Mouse (Mus musculus): ENCODE results near the gene Kif1a. TPM values are rescaled to one million over a fixed set of nuclear protein-coding genes. Genes with fewer than 3 reads are reported as not detected.

Kif1a gene
- total RNA-seq (2015; ENCODE audit: low replicate concordance) (not detected in 2 replicates), total RNA-seq (2017; ENCODE audit: low replicate concordance) (under 0.01 TPM in 1 of 2 replicates, not detected in the other)

GRCm38 (mm10) chr1:93101571-93102061 lies at the start of gene Kif1a:
Kif1a (minus strand) TSS chr1:93101951.
- no peak for ATAC-seq (replicated peaks; ENCODE audit: low FRiP score, poor library complexity, severe bottlenecking)

- no peak for ATAC-seq (replicated peaks; ENCODE audit: low FRiP score, poor library complexity, severe bottlenecking)
These were observed 49.3 kb upstream of the Kif1a start for GRCm38 (mm10) chr1:93150907-93151661.

DNA sequence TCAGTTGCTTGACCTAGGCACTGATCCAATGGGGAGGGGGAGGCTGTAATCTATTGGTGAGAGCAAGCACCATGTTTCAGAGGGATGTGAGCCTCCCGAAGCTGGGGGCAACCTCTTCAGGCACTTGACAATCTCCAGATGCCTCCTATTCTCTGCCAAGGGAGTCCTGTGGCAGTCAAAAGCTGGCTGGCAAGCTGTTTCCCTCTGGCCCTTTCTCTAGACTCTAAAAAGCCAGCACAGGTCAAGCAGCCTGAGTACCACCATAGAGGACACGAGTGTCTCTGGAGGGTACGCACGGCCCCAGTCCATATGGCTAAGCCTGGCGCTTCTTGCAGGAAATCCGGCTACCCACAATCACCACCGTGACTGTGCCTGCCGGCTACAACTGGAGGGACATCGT lies 42.4 kb upstream of the Kif1a start:
- no peak for ATAC-seq (replicated peaks; ENCODE audit: low FRiP score, poor library complexity, severe bottlenecking)

- no peak for ATAC-seq (replicated peaks; ENCODE audit: low FRiP score, poor library complexity, severe bottlenecking)
These were observed 41.1 kb upstream of the Kif1a start for GRCm38 (mm10) chr1:93142871-93143270.

- no peak for ATAC-seq (replicated peaks; ENCODE audit: low FRiP score, poor library complexity, severe bottlenecking)
These were observed 38.0 kb upstream of the Kif1a start for GRCm38 (mm10) chr1:93139713-93140112.

DNA sequence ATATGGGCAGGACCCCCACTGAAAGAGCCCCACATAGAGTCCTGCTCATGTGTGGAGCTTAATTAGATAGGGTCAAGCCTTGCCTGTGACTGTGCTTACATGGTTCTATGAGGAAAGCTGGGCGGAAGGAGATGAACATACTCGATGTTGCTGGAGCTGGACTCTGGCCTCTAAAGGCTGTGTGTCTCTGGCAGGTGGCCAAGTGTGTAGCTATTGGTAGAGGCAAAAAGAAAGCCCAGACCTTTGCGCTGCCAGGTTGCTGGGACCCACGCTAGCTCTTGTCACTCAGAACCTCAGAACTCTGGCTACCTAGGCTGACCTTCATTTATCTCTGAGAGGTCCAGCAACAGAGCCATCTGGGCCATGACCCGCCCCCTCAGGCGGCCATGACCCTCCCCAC lies 36.8 kb upstream of the Kif1a start:
- no peak for ATAC-seq (replicated peaks; ENCODE audit: low FRiP score, poor library complexity, severe bottlenecking)

DNA sequence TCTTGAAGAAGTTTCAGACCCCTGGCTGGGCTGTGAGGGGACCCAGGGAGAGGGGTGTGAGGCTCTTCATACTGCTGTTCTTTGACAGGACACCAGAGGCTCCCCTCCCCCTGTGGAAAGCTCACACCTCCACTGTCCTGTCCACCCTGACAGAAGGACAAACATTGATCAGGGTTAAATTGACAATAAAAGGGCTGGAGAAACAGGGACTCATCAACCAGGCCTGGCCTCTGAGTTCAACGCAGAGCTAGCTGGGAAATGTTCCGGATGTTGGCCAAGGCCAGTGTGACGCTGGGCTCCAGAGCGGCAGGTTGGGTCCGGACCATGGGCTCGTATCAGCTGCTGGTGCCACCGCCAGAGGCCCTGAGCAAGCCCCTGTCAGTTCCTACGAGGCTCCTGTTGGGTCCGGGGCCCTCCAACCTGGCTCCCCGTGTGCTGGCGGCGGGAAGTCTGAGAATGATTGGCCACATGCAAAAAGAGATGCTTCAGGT lies 33.3 kb upstream of the Kif1a start, which contains the start of gene Agxt:
Gene Agxt, plus strand, starts transcription at position 205 of the 491 bp plus-strand sequence.
- no peak for ATAC-seq (replicated peaks; ENCODE audit: low FRiP score, poor library complexity, severe bottlenecking)

- ATAC-seq (replicated peaks; ENCODE audit: low FRiP score, poor library complexity, severe bottlenecking): no peak
These were observed 30.9 kb upstream of the Kif1a start for GRCm38 (mm10) chr1:93132676-93133075.

DNA sequence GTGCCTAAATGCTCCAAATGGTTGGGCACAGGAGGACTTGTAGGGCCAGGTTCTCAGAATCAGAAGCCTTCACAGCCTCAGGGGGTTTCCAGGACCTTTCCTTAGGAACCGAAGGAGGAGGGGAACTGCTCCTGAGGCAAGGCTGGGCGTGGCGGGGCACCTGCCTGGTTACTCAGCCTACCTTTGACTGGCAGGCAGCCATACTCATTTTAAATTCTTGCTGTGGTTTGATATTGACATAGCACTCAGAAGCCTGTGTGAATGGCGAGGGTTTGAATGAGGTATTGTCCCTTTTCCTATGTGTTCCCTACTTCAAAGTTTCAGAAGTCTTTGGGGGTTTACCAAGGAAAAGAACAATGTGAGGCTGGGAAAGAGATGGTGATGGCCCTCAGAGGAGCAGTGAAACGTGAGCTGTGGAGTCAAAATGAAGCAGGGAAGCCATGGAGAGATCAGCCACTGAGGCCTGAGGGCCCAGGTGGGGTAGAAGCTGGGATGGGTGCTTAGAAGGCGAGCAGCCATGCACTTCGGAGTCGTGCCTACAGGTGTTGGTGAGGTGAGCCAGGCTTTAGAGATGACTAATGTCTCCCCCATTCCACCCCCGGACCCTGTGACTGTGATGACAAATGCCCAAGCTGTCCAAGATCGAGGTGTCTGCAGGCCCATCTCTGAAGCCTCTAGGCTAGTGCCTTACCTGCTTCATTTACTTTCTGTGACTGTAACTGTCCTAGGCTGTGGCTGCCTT lies 28.7 kb upstream of the Kif1a start:
- ATAC-seq (replicated peaks; ENCODE audit: low FRiP score, poor library complexity, severe bottlenecking): no peak

DNA sequence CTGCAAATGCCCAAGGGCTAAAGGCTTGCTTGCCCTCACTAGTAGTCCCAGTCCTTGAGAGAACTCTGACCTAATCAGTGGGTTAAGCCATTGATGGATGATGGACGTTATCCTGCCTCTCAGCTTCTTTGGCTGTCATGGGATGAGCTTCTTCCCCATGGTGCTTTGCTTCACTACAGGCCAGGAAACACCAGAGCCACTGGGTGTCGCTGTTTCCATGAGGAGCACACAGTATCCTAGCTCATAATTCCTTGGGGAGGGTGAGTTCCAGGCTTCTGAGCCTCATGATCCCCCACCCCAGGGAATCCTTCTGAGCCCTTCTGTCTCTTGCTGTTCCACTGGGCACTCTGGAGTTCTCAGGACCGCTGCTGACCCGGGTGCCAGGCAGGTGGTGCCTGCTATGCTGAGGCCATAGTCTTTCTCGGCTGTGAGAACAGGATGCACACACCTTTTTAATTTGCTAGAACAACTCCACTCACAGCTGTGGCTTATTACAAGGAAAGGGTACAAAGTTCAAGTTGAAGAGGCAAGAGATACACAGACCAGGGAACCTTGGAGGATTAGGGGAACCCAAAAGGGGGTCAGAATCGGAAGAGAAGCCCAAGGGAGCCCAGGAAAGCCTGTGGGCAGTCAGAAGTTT lies 27.1 kb upstream of the Kif1a start:
- no peak for ATAC-seq (replicated peaks; ENCODE audit: low FRiP score, poor library complexity, severe bottlenecking)

DNA sequence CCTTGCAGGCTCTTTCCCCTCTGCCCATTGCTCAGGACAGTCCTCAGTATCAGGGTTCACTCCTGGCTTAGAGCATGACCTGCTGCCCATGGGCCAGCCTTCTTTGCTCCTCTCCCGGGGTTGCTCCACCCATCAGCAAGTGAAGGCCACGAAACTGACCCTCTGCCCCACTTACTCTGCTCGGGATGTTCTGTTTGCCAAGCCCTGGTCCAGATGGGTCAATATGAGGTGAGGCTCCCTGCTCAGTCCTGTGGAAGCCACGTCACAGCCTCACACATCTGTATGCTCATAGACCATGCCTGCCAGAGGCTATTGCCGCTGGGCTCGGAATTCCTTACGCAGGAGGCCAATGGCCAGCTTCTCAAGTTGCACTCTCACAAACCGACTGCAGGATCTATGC lies 26.5 kb upstream of the Kif1a start:
- ATAC-seq (replicated peaks; ENCODE audit: low FRiP score, poor library complexity, severe bottlenecking): no peak

GRCm38 (mm10) chr1:93125256-93125655 lies 23.5 kb upstream of the Kif1a start:
- no peak for ATAC-seq (replicated peaks; ENCODE audit: low FRiP score, poor library complexity, severe bottlenecking)

DNA sequence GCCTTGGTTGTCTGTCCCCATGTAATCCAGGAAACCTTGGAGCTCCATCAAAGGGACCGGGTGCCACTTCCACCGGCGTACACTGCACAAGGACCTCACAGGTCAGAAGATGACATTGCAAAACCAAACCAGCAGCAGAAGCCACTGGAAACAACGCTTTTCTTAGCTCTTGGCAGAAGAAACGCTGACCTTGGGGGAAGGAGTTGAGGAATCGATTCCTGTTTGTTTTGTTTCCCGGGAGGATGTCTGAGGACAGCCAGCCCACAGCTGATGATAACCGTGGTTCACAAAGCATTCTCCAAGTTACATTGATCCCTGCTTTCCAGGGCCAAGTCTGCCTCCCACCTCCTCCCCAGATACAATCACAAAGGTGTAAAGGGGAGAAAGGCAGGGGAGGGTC lies 22.3 kb upstream of the Kif1a start:
- ATAC-seq (replicated peaks; ENCODE audit: low FRiP score, poor library complexity, severe bottlenecking): no peak

GRCm38 (mm10) chr1:93123179-93123854 lies 21.6 kb upstream of the Kif1a start:
- ATAC-seq (replicated peaks; ENCODE audit: low FRiP score, poor library complexity, severe bottlenecking): no peak

- no peak for ATAC-seq (replicated peaks; ENCODE audit: low FRiP score, poor library complexity, severe bottlenecking)
These were observed 17.1 kb upstream of the Kif1a start for GRCm38 (mm10) chr1:93118816-93119215.

- ATAC-seq (replicated peaks; ENCODE audit: low FRiP score, poor library complexity, severe bottlenecking): no peak
These were observed 13.7 kb upstream of the Kif1a start for GRCm38 (mm10) chr1:93115471-93115870.

DNA sequence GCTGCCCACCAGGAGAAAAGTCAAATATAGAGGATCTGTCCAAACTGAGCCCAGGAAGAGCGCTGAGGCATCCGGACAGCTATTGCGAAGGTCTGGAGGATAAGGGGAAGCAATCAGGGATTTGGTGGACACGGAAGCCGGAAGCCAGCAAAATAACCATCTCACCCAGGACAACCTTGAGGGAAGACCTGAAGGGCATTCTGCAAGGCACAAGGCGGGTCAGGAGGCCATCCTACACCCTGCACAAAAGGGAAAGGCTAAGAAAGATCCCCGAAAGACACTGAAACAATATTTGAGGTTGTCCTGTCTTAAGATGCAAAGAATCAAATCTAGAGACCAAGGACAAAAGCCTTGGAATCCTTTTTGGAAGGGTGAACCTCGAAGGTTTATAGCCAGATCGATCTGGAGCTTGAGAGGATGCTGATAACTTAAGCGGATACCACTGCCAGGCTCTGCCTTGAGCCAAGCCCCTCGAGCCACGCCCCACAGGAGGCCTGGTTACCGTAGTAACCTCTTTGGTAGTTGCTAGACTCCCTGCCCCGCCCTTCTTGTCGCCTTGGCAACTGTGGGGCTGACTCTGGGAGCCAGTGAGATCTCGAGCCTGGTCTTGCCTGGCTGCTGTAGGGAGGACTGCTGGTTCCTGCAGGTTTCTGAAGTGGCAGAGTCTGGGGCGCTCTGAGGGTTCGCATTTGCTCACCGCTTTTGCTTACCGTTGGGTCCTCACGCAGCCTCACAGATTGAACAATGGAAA lies 13.1 kb upstream of the Kif1a start:
- ATAC-seq (replicated peaks; ENCODE audit: low FRiP score, poor library complexity, severe bottlenecking): no peak

GRCm38 (mm10) chr1:93102700-93103099 lies 949 bp upstream of the Kif1a start:
- no peak for ATAC-seq (replicated peaks; ENCODE audit: low FRiP score, poor library complexity, severe bottlenecking)
